Mouse (Mus musculus): ENCODE data around the gene Trip6. TPM values are rescaled to one million over a fixed set of nuclear protein-coding genes. Genes with fewer than 3 reads are reported as not detected.
A peak's percentile ranks its signal among the peaks of the same experiment; 100 is the strongest.
"Not testable (repeated sequence)": the region's sequence is repeated elsewhere in the genome, so short reads cannot be mapped to it uniquely, and the experiment has no call there.

The Trip6 gene
- total RNA-seq, 2 experiments from 2014 or later: 4.8 to 5.9 TPM

DNA sequence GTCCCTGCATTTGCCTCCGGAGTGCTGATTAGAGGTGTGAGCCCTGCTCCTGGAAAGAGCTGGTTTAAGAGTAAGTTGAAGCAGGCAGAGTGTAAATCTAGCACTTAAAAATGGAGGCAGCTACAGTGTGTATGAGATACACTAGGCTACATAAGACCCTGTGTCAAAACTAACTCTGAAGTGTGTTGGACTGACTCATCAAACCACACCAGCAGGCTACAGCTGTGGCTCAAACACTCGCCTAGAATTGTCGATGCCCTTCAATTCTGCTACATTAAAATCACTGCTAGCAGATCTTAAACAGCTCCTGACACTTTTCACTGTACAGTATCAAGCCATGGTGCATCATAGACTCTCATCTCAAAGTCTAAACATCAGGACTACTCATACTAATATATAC is 10.0 kb downstream of the Trip6 start:
- DNase-seq (ENCODE audit: low spot score in 2 of 2): no peak

DNA sequence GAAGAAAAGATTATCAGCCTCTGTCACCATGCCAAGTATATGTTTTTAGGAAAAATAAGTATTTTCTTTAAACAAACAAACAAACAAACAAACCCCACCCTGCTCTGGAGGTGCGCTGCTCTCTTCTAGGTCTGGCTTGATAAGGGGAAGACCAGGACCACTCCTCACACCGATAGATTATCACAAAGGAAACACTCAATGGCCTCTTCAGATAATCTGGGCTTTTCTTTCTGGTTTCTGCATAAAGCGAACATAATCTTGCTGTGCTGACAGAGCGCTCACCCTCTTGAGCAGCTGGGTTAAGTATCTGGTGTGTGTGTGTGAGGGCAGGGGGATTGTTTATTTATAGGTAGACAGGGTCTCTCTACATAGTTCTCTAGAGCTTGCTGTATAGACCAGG is 10.6 kb downstream of the Trip6 start:
- DNase-seq (ENCODE audit: low spot score in 2 of 2): no peak

DNA sequence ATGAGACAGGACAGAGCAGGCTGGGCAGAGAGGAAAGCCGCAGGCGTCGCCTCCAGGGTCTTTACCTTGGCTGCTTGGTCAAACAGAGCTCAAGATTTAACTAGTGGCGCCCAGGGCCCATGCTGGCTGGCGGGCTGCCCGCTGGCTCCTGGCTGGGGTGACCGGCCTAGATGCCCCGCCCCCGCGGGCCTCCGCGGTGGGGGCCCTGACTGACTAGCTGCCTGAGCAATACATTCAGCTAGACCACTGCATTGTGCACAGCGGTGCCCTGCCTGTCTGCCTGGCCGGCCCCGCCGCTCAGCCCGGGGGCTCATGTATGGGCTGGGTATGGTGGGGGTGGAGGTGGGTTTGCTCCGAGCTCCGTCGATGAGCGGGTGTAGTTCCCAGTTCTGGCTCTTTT is 13.0 kb downstream of the Trip6 start:
- DNase-seq (ENCODE audit: low spot score in 2 of 2): no peak

DNA sequence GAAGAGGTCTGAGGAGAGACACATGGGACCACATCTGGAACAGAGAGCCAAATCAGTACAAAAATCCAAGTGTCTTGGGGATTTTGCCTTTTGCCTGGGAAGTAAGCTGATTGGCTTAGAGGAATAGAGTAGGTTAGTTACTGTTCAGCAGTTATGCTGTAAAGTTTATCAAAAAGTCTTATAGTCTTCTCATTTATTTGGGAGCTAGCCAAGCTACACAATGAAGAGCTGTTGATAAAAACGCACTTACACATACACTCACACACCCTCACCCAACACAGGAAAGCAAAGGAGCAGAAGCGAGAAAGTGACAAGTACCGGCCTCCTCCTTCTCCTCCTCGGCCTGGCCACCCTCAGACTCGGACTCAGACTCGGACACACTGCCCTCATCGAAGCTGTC is 15.0 kb downstream of the Trip6 start:
- DNase-seq (ENCODE audit: low spot score in 2 of 2): no peak

DNA sequence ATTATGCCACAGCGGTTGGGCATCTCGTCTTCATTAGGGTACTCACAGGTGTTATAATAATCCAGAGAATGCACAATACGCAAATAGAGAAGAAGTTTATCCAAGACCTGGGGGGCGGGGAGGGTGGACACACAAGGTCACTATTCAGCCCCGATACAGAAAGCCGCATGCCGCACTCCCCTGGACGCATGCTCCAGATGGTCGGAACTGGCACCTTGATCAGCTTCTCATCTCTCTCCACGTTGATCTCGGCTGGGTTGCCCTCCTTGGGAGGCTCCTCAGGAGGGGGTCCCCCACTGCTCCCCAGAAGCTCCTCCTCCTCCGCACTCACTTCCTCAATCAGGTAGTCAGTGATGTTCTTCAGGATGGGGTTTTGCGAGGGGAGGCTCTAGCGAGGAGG is 17.1 kb downstream of the Trip6 start:
- no peak for DNase-seq (ENCODE audit: low spot score in 2 of 2)

DNA sequence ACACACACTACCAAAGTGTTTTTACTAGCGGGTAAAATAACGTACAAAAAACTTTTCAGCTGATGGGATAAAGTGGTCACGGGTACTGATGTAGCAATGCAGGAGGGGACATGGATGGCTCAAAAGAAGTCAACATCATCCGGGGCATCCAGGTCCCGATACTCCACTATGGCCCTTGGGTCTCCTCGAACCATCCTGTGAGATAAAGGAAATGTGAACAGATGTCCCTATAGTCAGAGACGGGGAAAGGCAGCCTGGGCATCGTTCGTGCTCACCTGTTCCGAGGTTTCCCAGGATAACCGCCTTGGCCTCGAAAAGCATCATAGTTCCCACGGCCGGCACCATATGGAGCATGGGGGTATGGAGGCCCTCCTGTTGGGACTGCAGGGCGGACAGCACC is 18.5 kb downstream of the Trip6 start:
- DNase-seq (ENCODE audit: low spot score in 2 of 2): no peak

DNA sequence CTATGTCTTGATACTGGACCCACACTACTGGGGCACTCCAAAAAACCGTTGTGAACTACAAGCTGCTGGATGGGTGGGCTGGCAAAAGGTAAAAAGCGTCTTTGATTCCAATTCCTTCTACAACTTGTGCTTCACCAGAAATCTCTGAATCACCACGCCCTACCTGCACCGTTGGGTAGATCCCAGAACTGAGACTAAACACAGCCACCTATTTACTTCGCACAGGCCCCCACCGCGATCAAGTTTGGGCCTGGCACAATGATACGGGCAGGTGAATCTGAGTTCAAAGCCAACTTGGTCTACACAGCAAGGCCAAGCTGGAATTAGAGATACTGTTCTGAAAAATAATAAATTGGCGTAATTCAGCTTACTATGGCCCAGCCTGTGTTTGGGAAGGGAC is 18.9 kb downstream of the Trip6 start:
- no peak for DNase-seq (ENCODE audit: low spot score in 2 of 2)

DNA sequence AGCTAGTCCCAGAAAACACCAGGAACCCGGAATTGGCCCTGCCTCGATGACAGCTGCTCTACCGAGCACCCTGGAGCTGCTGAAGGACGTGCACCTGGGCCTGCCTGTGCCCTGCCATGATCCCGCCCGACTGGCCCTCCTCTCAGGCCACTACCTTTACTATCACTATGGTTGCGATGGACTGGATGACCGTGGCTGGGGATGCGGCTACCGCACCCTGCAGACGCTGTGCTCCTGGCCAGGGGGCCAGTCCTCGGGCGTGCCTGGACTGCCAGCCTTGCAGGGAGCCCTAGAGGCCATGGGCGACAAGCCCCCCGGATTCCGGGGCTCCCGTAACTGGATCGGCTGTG is 19.5 kb downstream of the Trip6 start:
- DNase-seq (ENCODE audit: low spot score in 2 of 2): peak in 1 of 2 experiments; percentile 39

DNA sequence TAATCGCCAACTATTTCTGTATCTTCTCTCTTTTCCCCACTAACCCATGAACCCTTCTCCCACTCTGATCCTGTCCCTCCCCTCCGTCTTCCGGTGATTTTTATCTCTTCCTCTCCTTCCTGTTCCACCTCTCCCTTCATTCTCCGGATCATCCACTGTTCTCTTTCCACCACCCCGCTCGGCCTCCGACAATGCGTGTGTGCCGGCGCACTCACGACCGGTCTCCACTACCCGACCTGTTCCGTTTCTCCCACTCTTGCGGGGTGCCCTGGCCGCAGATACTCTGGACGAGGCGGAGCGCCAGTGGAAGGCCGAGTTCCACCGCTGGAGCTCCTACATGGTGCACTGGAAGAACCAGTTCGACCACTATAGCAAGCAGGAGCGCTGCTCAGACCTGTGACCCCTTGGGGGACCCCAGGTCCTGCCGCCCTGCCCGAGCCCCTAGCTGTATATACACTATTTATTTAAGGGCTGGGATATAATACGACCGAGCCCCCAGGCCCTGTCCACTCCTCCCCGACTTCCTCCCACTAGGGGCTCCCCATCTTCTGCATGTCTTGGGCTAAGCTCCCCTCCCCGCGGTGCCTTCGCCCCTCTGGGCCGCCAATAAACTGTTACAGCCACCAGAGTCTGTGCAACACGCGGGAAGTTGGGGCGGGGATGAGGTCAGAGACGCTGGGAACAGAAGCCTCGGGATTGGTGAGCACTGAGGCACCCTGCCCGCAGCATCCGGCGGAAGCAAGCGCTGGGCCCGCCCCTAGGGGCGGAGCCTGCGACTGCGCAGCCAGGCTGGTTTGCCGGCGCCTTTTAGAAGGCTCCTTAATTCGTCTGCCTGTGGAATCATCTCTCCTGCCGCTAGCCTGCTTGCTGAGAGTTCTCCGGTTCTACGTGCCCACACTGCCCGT is 20.1 kb downstream of the Trip6 start, which contains the start of gene Ufsp1:
Gene Ufsp1 (plus strand): TSS at position 791 of the 905 bp plus-strand sequence.
- DNase-seq (ENCODE audit: low spot score in 2 of 2): peak; percentile 94 to 96

DNA sequence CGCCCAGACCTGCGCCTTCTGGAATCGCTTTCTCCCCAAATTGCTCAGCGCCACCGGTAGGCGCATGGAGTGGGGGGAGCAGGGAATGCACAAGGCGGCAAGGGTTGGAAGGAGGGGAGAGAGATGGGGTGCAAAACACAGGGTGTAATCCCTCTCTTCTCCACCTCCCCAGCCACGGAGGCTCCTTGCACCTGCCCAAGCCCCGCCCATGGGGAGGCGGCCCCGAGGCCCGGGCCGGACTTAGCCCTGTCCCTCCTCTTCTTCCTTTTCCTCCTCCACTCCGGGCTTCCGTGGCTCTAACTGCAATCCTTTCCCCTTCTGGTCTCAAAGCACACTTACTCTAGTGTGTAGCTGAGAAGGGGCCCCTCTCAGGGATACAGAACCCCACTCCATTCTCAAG is 20.9 kb downstream of the Trip6 start:
- DNase-seq (ENCODE audit: low spot score in 2 of 2): peak; percentile 72 to 79

DNA sequence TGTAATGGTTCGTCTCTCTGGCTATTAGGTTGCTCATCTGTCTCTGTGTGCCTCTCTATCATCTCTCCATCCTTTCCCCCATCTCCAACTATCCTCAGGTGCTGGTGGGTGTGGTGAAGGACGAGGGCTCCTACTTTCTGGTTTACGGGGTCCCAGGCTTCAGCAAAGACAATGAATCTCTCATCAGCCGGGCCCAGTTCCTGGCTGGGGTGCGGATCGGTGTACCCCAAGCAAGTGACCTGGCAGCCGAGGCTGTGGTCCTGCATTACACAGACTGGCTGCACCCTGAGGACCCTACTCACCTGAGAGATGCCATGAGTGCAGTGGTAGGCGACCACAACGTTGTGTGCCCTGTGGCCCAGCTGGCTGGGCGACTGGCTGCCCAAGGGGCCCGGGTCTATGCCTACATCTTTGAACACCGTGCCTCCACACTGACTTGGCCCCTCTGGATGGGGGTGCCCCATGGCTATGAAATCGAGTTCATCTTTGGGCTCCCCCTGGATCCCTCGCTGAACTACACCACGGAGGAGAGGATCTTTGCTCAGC is 22.8 kb downstream of the Trip6 start:
- DNase-seq (ENCODE audit: low spot score in 2 of 2): no peak

DNA sequence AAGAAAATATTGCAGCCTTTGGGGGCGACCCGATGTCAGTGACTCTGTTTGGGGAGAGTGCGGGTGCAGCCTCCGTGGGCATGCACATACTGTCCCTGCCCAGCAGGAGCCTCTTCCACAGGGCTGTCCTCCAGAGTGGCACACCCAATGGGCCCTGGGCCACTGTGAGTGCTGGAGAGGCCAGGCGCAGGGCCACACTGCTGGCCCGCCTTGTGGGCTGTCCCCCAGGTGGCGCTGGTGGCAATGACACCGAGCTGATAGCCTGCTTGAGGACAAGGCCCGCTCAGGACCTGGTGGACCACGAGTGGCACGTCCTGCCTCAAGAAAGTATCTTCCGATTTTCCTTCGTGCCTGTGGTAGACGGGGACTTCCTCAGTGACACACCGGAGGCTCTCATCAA is 23.5 kb downstream of the Trip6 start:
- no peak for DNase-seq (ENCODE audit: low spot score in 2 of 2)

DNA sequence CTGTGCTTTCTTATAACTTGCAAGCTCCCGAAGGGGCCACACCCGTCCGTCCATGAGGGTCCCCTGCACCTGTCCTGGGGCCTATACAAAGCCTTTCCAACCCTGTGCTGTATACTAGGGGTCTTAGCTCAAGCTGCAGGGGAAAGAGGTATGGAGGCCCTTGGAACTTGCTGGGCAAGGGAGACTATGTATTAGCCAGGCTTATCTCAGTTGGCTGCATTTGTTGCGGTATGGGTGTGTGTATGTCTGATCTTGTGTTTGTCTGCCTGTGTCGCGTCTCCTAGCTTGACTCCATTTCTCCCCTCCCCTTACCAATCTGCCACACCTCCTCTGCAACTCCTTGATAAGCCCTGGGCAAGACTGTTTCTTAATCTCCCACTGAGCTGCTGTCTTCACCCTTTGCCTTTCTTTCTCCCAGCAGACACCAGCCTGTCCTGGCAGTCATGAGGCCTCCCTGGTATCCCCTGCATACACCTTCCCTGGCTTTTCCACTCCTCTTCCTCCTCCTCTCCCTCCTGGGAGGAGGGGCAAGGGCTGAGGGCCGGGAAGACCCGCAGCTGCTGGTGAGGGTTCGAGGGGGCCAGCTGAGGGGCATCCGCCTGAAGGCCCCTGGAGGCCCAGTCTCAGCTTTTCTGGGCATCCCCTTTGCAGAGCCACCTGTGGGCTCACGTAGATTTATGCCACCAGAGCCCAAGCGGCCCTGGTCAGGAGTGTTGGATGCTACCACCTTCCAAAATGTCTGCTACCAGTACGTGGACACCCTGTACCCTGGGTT is 24.4 kb downstream of the Trip6 start:
- DNase-seq (ENCODE audit: low spot score in 2 of 2): no peak

DNA sequence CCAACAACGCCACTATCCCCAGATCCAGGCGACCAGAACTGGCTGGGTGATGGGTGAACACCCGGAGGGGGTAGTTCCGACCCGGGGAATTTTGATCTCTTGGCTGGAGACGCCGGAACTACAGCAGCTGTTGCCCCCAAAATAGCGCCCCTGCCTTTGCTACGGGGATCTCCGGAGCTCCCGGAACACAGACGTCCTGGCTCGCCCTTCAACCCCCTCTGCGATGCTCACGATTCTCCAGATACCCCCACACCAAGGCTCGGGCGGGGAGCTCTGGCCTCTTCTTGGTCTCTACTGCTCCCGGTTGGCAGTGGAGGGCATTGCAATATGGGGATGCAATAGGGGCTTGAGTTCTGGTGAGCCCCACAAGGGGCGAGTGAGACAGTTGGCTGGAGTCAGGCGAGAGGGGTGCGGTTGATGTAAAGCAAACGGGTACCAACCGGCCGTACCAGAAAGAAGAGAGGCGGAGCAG is 25.2 kb downstream of the Trip6 start:
- peak; percentile 62 to 64 for DNase-seq (ENCODE audit: low spot score in 2 of 2)

DNA sequence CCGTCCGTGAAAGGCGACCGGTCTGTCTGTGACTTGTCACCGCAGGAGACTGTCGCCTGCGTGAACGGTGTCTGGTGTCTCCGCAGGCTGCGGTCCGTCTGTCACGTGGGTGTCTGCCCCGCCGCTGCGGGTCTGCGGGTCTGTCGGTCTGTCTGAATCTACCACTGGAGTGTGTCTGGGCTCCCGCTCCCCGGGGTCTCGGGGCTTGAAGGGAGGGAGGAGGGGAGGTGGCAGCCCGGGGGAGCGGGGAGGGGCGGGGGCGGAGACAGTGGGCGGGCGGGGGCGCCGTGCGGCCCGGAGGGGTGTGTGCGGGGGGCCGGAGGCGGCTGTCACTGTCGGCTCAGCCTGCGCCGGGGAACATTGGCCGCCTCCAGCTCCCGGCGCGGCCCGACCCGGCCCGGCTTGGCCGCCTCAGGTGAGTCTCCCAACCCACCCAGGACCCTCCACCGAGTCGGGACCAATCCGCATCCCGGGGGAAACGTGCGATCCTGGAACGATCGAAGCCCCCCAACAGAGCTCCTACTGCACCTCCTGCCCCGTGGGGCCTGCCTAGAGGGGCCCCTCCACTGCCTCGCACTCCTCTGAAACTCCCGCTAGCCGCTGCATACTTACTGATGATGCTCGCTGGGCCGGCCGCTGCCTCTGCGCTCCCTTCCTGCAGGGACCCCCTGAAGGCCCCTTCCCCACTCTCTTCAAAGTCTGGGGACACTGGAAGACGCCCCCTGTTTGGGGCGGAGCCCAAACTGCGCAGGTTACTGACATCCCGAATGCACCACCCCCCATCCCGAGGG is 26.1 kb downstream of the Trip6 start:
- DNase-seq (ENCODE audit: low spot score in 2 of 2): peak; percentile 59 to 71

DNA sequence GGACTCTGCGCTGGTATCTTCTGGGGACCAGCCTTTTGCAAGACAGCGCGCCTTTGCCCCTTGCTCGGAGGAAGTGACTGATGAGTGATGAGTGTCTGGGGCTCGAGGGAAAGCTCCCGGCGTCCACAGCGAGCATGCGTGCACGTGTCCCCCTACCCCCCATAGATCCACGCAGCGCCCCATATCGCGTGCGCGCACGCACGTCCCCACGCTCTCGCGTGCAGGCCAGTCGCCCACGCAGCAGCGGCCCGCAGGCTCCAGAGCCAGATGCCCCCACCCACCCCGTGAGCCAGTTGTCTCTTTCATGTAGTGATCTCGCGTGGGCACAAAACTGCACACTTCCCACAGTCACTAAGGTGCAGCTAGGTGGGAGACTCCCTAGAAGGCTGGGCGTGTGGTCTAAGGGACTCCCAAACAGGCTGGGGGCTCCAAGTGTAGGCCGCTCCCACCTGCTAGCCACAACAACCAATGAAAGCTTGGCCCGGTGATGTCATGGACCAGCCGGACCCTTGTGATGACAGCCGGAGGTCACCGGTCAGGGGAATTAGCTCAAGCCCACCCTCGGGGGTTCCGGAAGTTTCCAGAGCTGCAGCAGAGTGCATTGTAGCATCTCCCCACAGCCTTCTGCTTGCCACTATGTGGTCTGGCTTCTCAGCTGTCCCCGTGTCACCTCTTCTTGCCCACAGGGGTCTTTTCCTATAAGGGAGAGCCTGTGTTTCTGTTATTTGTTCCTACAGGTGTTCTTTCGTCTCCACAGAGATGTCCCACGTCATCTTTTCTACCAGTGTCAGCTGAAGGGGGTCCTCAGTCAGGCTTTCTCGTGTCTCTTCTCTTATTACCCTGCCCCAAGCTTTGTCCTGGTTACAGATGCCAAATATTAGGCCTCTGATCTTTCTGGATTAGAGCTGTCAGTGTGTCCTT is 26.9 kb downstream of the Trip6 start, which contains the start of gene Ache:
Gene Ache (plus strand): TSS at position 488 of the 921 bp plus-strand sequence.
- DNase-seq (ENCODE audit: low spot score in 2 of 2): peak; percentile 62 to 82

DNA sequence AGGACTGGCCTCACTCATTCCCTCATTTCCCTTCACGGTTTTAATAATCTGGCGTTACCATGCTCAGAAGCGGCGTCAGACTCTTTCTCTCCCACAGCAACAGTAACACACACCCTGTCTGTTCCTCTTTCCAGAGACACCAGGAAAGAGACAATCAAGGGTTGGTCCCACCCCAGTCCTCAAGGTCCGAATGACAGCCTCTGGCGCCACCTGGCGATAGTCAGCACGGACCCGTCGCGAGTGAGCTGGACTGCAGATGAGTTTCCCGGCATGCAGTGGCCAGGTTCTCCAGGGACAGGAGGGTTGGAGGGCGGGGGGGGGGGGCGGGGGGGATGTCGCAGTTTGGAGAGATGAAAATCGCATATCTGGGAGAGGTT is 27.6 kb downstream of the Trip6 start:
- DNase-seq (ENCODE audit: low spot score in 2 of 2): peak; percentile 92 to 94

DNA sequence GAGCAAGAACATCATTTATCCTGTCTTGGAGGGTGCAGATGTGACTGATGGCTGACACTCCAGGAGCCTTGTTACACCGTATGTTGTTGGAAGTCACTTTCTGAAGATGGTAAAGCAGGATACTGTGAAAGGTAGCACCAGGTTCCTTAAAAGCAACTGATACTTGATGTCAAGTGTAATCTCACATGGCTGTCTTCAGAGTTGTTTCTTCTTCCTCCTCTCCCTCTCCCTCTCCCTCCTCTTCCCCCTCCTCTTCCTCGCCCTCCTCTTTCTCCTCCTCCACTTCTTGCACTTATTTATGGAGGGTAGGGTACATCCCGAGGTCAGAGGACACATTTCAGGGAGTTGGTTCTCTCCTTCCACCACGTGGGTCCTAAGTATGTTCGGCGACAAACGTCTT is 28.2 kb downstream of the Trip6 start:
- DNase-seq (ENCODE audit: low spot score in 2 of 2): no peak

DNA sequence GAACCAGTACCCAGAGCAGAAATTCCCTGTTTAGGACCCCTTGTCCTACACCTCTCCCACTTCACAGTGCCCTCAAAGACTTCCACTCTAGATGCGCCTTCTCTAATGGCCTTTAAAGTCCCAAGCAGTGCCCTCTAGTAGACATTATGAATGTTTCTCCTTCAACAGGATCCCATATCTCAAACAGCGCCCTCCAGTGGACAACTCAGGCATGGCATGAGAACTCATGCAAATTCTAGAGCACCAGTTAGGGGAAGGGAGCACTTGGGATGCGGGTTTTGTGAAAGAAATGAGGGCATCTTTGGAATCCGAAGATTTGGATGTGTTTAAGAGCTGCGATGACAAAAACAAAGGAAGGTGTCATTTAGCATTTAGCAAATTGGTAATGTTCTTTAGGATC is 29.2 kb downstream of the Trip6 start:
- peak in 1 of 2 experiments; percentile 60 for DNase-seq (ENCODE audit: low spot score in 2 of 2)

DNA sequence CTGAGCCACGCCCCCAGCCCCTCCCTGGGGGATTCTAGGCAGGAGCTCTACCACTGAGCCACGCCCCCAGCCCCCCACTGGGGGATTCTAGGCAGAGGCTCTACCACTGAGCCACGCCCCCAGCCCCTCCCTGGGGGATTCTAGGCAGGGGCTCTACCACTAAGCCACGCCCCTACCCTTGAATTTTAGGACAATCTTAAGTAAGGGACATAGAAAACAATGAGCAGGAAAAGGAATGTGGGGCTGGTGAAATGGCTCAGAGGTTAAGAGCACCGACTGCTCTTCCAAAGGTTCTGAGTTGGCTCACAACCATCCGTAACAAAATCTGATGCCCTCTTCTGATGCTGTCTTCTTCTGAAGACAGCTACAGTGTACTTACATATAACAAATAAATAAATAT is 29.8 kb downstream of the Trip6 start:
- DNase-seq (ENCODE audit: low spot score in 2 of 2): not testable (repeated sequence)
